Mouse (Mus musculus) embryonic facial prominence, embryonic 11.5 days (tissue): Measurements from ENCODE around the gene Dhx9. TPM values are rescaled to one million over a fixed set of nuclear protein-coding genes. Genes with fewer than 3 reads are reported as not detected.

ENCODE experiments used
- polyA plus RNA-seq: library from polyadenylated mRNA; unstranded; fragments of >200 nt; fragmentation: Nextera tagmentation; extraction: Ambion mirVana; gene quantifications from 2 replicates; pipeline ENCODE4 v1.2.1, GENCODE M21; 2014

Gene Dhx9
- polyA plus RNA-seq, 1 experiment from 2014 or later = 26.6 TPM

Other genes with a start within 250 kb of the Dhx9 start
- gene Lamc1, start 154.9 kb downstream of the Dhx9 start, polyA plus RNA-seq = 34.8 and 36.0 TPM in 2 replicates
- 0.25 and 0.45 TPM in 2 replicates for gene Shcbp1l, start 62.5 kb downstream of the Dhx9 start, polyA plus RNA-seq
- 9.8 and 11.4 TPM in 2 replicates for gene Npl, start 62.4 kb upstream of the Dhx9 start, polyA plus RNA-seq
- gene Rgs8, start 165.4 kb upstream of the Dhx9 start, polyA plus RNA-seq = 1.9 and 2.6 TPM in 2 replicates